Mouse (Mus musculus) C3H10T1/2 (cell line): ENCODE data around the gene H2-D1. TPM values are rescaled to one million over a fixed set of nuclear protein-coding genes. Genes with fewer than 3 reads are reported as not detected.

ENCODE experiments used
- polyA plus RNA-seq, 2 experiments: library from polyadenylated mRNA; unstranded; fragments of >200 nt; fragmentation: generic; extraction: Trizol; gene quantifications; one replicate each; pipeline ENCODE4 v1.2.1; 2012; ENCODE audit warnings: missing spikeins in 2 of 2

Gene H2-D1
- 10 to 100 TPM; 15.2 to 43.8 TPM for polyA plus RNA-seq

GRCm38 (mm10) chr17:35262664-35263522 lies at the start of gene H2-D1:
TSS of gene H2-D1 (plus strand) at chr17:35262730.

DNA sequence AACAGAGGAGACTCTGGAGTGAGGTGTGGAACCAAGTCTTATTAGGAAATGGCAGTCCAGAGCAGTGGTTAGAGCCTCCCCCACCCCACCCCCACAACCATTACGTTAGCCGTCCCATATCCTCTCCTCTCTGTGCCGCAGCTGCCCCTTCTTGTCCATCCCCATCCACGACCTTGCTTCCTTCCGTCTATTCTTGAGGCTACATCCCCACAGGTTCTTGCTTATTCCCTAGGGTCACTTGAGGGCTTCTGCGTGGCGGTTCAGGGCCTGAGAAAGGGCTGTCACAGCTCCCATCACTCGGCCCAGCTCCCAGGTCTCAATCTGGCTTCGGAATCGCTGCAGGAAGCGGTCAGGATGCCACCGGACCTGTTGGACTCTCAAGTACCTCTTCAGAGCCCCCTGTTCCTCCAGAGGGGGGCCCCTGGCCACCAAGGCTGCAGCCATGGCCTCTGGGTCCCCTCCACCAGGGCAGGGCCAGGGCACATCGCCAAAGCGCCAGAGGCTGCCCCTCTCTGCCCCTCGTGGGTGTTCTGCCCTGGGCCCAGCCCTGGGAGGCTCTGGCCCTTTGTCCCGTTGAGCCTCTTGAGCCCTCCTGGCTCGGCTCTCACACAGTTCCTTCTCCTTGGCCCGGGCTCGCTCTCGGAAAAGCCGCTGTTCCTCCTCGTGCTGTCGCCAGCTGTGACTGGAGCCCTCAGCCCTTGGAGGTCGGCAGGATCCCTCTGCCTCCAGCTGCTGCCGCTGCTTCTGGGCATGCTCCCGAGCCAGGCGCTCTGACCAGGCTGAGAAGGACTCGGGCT lies 42.2 kb upstream of the H2-D1 start, which contains the start of gene Gm16181:
Gene Gm16181 (plus strand): TSS at position 679 of the 797 bp plus-strand sequence.

GRCm38 (mm10) chr17:35233114-35233980 lies 29.2 kb upstream of the H2-D1 start, which contains the start of gene Atp6v1g2:
TSS of gene Atp6v1g2 (plus strand) at chr17:35233660.

DNA sequence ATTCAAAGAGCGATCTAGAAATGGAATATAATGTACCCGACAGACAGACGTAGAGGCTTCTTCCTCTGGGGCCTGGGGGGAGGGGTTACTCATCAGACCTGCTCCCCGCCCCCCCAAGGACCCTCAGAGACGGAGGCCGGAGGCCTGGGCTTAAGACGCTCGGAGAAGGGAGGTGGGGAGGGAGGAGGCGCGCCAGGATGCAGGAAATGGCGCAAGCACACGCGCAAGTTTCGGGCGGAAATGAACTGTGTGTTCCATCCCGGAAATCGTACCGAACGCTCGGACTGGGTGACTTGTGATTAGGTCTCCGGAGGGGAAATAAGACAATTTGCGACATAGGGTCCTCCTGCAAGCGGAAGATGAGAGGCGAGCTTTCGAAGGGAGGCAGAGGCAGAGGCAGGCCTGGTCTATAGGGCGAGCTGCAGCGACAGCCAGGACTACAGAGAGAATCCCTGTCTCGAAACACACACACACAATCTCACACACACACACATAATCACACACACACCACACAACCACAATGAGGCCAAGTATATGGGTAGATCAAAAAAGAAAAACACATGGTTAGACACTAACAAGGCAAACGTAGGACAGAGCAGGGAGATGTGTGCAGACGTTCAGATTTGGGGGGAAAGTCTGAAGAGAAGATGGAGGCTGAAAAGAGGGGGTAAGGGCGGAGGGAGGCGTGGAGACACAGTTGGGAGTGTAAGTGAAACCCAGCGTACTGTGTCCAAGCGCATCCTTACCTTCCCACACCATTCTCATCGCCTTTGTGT lies 26.7 kb upstream of the H2-D1 start, which contains the start of gene Nfkbil1:
Gene Nfkbil1 (minus strand): TSS at position 179 of the 776 bp plus-strand sequence.

GRCm38 (mm10) chr17:35241305-35242014 lies 21.1 kb upstream of the H2-D1 start, which contains the start of gene Ddx39b:
TSS of gene Ddx39b (plus strand) at chr17:35241746.

Other genes starting within 250 kb of the H2-D1 start
- under 1 TPM; 0.02 to 0.09 TPM for gene Vwa7, start 246.2 kb upstream of the H2-D1 start, polyA plus RNA-seq
- gene Sapcd1, start 234.7 kb upstream of the H2-D1 start, polyA plus RNA-seq = 1 to 10 TPM in 1 of 2 experiments, under 1 TPM in 1; 0.81 to 2.6 TPM
- 1 to 10 TPM; 2.2 to 3.3 TPM for gene Msh5, start 216.0 kb upstream of the H2-D1 start, polyA plus RNA-seq
- gene Clic1, start 212.8 kb upstream of the H2-D1 start, polyA plus RNA-seq = 100 to 1,000 TPM; 603 to 758 TPM
- gene Ddah2, start 203.7 kb upstream of the H2-D1 start, polyA plus RNA-seq = 100 to 1,000 TPM in 1 of 2 experiments, 10 to 100 TPM in 1; 66.2 to 309 TPM
- 1 to 10 TPM in 1 of 2 experiments, under 1 TPM in 1; 0.11 to 1.9 TPM for gene Ly6g6c, start 197.3 kb upstream of the H2-D1 start, polyA plus RNA-seq
- gene Mpig6b, start 196.5 kb upstream of the H2-D1 start, polyA plus RNA-seq = under 1 TPM in 1 of 2 experiments, not detected in 1; 0.14 TPM
- gene Ly6g6e, start 185.8 kb upstream of the H2-D1 start, polyA plus RNA-seq = not detected
- gene Ly6g6d, start 184.7 kb upstream of the H2-D1 start, polyA plus RNA-seq = not detected
- gene Ly6g6f, start 177.1 kb upstream of the H2-D1 start, polyA plus RNA-seq = not detected
- gene Abhd16a, start 173.5 kb upstream of the H2-D1 start, polyA plus RNA-seq = 100 to 1,000 TPM in 1 of 2 experiments, 10 to 100 TPM in 1; 38.3 to 112 TPM
- not detected for gene Ly6g5c, start 154.5 kb upstream of the H2-D1 start, polyA plus RNA-seq
- gene Ly6g5b, start 147.3 kb upstream of the H2-D1 start, polyA plus RNA-seq = under 1 TPM; 0.12 to 0.45 TPM
- 10 to 100 TPM; 21.2 to 31.6 TPM for gene Gpank1, start 141.3 kb upstream of the H2-D1 start, polyA plus RNA-seq
- gene Csnk2b, start 140.7 kb upstream of the H2-D1 start, polyA plus RNA-seq = 100 to 1,000 TPM; 326 to 608 TPM
- 10 to 100 TPM in 1 of 2 experiments, 1 to 10 TPM in 1; 6.0 to 17.0 TPM for gene D17H6S53E, start 136.4 kb upstream of the H2-D1 start, polyA plus RNA-seq
- gene Apom, start 130.7 kb upstream of the H2-D1 start, polyA plus RNA-seq = under 1 TPM in 1 of 2 experiments, not detected in 1; 0.44 TPM
- gene Bag6, start 127.6 kb upstream of the H2-D1 start, polyA plus RNA-seq = 100 to 1,000 TPM; 261 to 413 TPM
- 100 to 1,000 TPM; 216 to 365 TPM for gene Prrc2a, start 97.8 kb upstream of the H2-D1 start, polyA plus RNA-seq
- gene Aif1, start 86.7 kb upstream of the H2-D1 start, polyA plus RNA-seq = under 1 TPM in 1 of 2 experiments, not detected in 1; 0.47 TPM
- gene Lst1, start 74.3 kb upstream of the H2-D1 start, polyA plus RNA-seq = 10 to 100 TPM in 1 of 2 experiments, 1 to 10 TPM in 1; 1.9 to 10.8 TPM
- gene Ltb, start 68.3 kb upstream of the H2-D1 start, polyA plus RNA-seq = under 1 TPM; 0.05 to 0.06 TPM
- gene Tnf, start 60.7 kb upstream of the H2-D1 start, polyA plus RNA-seq = not detected
- under 1 TPM; 0.12 to 0.13 TPM for gene Lta, start 57.4 kb upstream of the H2-D1 start, polyA plus RNA-seq
- under 1 TPM in 1 of 2 experiments, not detected in 1; 0.20 TPM for gene Gm16181, start 41.9 kb upstream of the H2-D1 start, polyA plus RNA-seq
- 1 to 10 TPM; 1.8 to 4.6 TPM for gene Atp6v1g2, start 29.1 kb upstream of the H2-D1 start, polyA plus RNA-seq
- 10 to 100 TPM; 26.9 to 35.6 TPM for gene Nfkbil1, start 26.9 kb upstream of the H2-D1 start, polyA plus RNA-seq
- gene Ddx39b, start 21.0 kb upstream of the H2-D1 start, polyA plus RNA-seq = 100 to 1,000 TPM; 295 to 318 TPM
- gene H2-Q1, start 57.7 kb downstream of the H2-D1 start, polyA plus RNA-seq = 1 to 10 TPM; 1.8 to 5.9 TPM
- gene H2-Q2, start 79.5 kb downstream of the H2-D1 start, polyA plus RNA-seq = under 1 TPM in 1 of 2 experiments, not detected in 1; 0.05 TPM
- gene H2-Q4, start 116.9 kb downstream of the H2-D1 start, polyA plus RNA-seq = 10 to 100 TPM in 1 of 2 experiments, under 1 TPM in 1; 0.61 to 14.6 TPM
- gene H2-Q6, start 162.1 kb downstream of the H2-D1 start, polyA plus RNA-seq = under 1 TPM in 1 of 2 experiments, not detected in 1; 0.05 TPM
- gene H2-Q7, start 176.4 kb downstream of the H2-D1 start, polyA plus RNA-seq = under 1 TPM; 0.05 to 0.31 TPM
- gene H2-Q10, start 207.4 kb downstream of the H2-D1 start, polyA plus RNA-seq = under 1 TPM in 1 of 2 experiments, not detected in 1; 0.01 TPM
- gene Pou5f1, start 243.3 kb downstream of the H2-D1 start, polyA plus RNA-seq = not detected